21 mouse cellular contexts compared by ENCODE assay signal in the genomic region with DNA sequence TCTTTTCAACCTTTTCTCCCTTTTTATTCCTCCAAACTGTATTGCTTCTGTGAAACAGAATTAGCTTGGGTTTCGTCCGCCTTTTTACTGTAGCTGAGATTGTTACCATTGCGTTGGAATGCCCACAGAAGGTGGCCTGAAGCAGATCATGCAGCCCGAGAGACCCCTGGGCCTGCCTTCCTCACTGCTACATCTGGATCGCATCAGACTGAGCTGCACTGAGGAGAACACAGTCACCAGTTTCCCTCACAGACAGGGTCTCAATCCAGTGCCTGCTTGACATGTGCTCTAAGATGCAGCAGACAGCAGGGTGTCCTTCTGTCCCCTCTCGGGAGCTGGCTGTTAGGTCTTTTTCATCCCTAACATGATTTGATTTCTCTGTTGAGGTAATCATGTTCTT. TPM values are rescaled to one million over a fixed set of nuclear protein-coding genes. Genes with fewer than 3 reads are reported as not detected.
A peak's percentile ranks its signal among the peaks of the same experiment; 100 is the strongest.
DNase-seq lines count a peak whose midpoint lies in the region; ATAC-seq and TF ChIP-seq lines count a peak whose summit lies in the region.
"Had no signal": no experiment of that assay in that cellular context is flagged by ENCODE, and none has a peak within 500 bp of the region (broad histone marks: within the 10 kb centered on the region; RNA-seq: fewer than 3 reads in every experiment).

No protein-coding gene starts in this region.

- no peak for ATAC-seq in embryonic facial prominence, embryonic 13.5 days (ENCODE audit: insufficient number of reproducible peaks, insufficient read depth, low FRiP score, low TSS enrichment, low read depth)
- ATAC-seq in limb, embryonic 14.5 days (ENCODE audit: low FRiP score, low read depth), result no peak
- ATAC-seq: forebrain, embryonic 13.5 days; inflammation-experienced regulatory T-cells, adult 6 months had no signal

- DNase-seq in embryo, embryonic 10 days (ENCODE audit: low spot score), result peak; percentile 66
- peak; percentile 51 for DNase-seq in embryo, embryonic 10.5 days (ENCODE audit: low spot score)
- DNase-seq in limb, embryonic 14.5 days (ENCODE audit: low spot score), result no peak
- DNase-seq in spleen, postnatal 10 days (ENCODE audit: low spot score in 2 of 2), result no peak
- DNase-seq in layer of hippocampus, postnatal 10 days (ENCODE audit: low spot score in 2 of 2), result no peak
- DNase-seq in layer of hippocampus, adult 9-11 months, result no peak
- DNase-seq: adrenal gland, adult 8-10 months; cerebellum, adult 2 months; cerebellum, postnatal 25 days; heart, postnatal 4 days; kidney, adult 18-20 months; lung, embryonic 14.5 days; lung, postnatal 36 days had no signal

- no peak overlapping the region for H3K4me2 ChIP-seq in embryonic facial prominence, embryonic 13.5 days
- H3K4me2 ChIP-seq in limb, embryonic 14.5 days (replicated peaks; ENCODE audit: low read depth, low read length, severe bottlenecking), result no peak overlapping the region
- H3K4me2 ChIP-seq: forebrain, embryonic 13.5 days; limb, embryonic 15.5 days; lung, embryonic 14.5 days had no signal

- H3K36me3 ChIP-seq in embryonic facial prominence, embryonic 13.5 days, result 0 out of 2 replicates have a peak, but pooled peaks cover 6% of the 10 kb centered on the region
- H3K36me3 ChIP-seq in limb, embryonic 14.5 days (ENCODE audit: control insufficient read depth, insufficient read depth, low read length), result peaks cover 7% of the 10 kb centered on the region; the same call in 1 of the 2 replicates

- peak overlapping the region; percentile 44; the same call in 1 of the 2 replicates for H3K27ac ChIP-seq in embryonic facial prominence, embryonic 13.5 days
- H3K27ac ChIP-seq in limb, embryonic 14.5 days (replicated peaks; ENCODE audit: low read depth, low read length), result peak overlapping the region; percentile 63
- H3K27ac ChIP-seq: forebrain, embryonic 13.5 days; heart, embryonic 10.5 days; kidney, postnatal 0 days; liver, embryonic 14.5 days; midbrain, embryonic 10.5 days had no signal

- H3K27me3 ChIP-seq in embryonic facial prominence, embryonic 13.5 days, result no peaks in the 10 kb centered on the region
- no peaks in the 10 kb centered on the region for H3K27me3 ChIP-seq in limb, embryonic 14.5 days (ENCODE audit: control insufficient read depth, insufficient read depth, low read length)
- H3K27me3 ChIP-seq: forebrain, embryonic 13.5 days; limb, embryonic 15.5 days had no signal

- no peaks in the 10 kb centered on the region for H3K9me3 ChIP-seq in embryonic facial prominence, embryonic 13.5 days
- no peaks in the 10 kb centered on the region for H3K9me3 ChIP-seq in limb, embryonic 14.5 days (ENCODE audit: control insufficient read depth, low read length)
- H3K9me3 ChIP-seq: forebrain, embryonic 13.5 days; heart, embryonic 10.5 days; limb, embryonic 15.5 days; midbrain, embryonic 10.5 days had no signal

- H3K9ac ChIP-seq in embryonic facial prominence, embryonic 13.5 days, result 0 out of 2 replicates have a peak overlapping the region, but pooled peaks have one; percentile 28
- no peak overlapping the region for H3K9ac ChIP-seq in limb, embryonic 14.5 days (ENCODE audit: low read depth, low read length, severe bottlenecking)
- H3K9ac ChIP-seq: forebrain, embryonic 13.5 days; limb, embryonic 15.5 days; liver, embryonic 14.5 days; lung, embryonic 14.5 days had no signal

- no peak for TF ChIP-seq POLR2A in limb, embryonic 14.5 days (IDR thresholded peaks at IDR 0.05; ENCODE audit: borderline replicate concordance, extremely low read depth, insufficient read depth, insufficient read length)

- no peak overlapping the region for H3K4me3 ChIP-seq in embryonic facial prominence, embryonic 13.5 days
- H3K4me3 ChIP-seq in limb, embryonic 14.5 days (replicated peaks; ENCODE audit: low read length), result no peak overlapping the region
- H3K4me3 ChIP-seq: forebrain, embryonic 13.5 days; heart, embryonic 10.5 days; limb, embryonic 15.5 days; midbrain, embryonic 10.5 days had no signal

- WGBS in embryonic facial prominence, embryonic 13.5 days, result 33% methylated on average over 6 of the region's 6 CpGs
- 30% methylated on average over 6 of the region's 6 CpGs for WGBS in limb, embryonic 14.5 days

- H3K4me1 ChIP-seq in embryonic facial prominence, embryonic 13.5 days, result peaks cover 57% of the 10 kb centered on the region
- H3K4me1 ChIP-seq in limb, embryonic 14.5 days (ENCODE audit: control insufficient read depth, insufficient read depth, low read length), result peaks cover 37% of the 10 kb centered on the region

RNA-seq across cellular contexts. Expression of a gene that starts 46.7 kb away (rescaled TPM):
- 3.0 and 3.9 TPM in 2 replicates for polyA plus RNA-seq in embryonic facial prominence, embryonic 13.5 days (2015; fragmentation: Nextera tagmentation; extraction: Ambion mirVana)
- 10.1 and 13.8 TPM in 2 replicates for polyA plus RNA-seq in limb, embryonic 14.5 days (2012; rRNA removed)
- 2.5 and 3.5 TPM in 2 replicates for polyA plus RNA-seq in limb, embryonic 14.5 days (2014; fragmentation: Nextera tagmentation; extraction: Ambion mirVana)
- total RNA-seq in layer of hippocampus, postnatal 10 days (2021), result 10 to 100 TPM; 68.7 to 73.4 TPM

Comparison
In these comparisons a context has a peak if more than half of its experiments do, and no peak if none do; other contexts are left out.
1. DNase-seq: peak in embryo, embryonic 10 days (single experiment) and embryo, embryonic 10.5 days (single experiment); none in limb, embryonic 14.5 days (single experiment), spleen, postnatal 10 days (0 of 2), layer of hippocampus, postnatal 10 days (0 of 2) and layer of hippocampus, adult 9-11 months (single experiment).